ENCODE assay signal across 9 mouse cellular contexts in genomic region chr4:155769496-155769879, GRCm38 (mm10). TPM values are rescaled to one million over a fixed set of nuclear protein-coding genes. Genes with fewer than 3 reads are reported as not detected.
DNase-seq lines count a peak whose midpoint lies in the region; ATAC-seq and TF ChIP-seq lines count a peak whose summit lies in the region.
"Had no signal": no experiment of that assay in that cellular context is flagged by ENCODE, and none has a peak within 500 bp of the region (broad histone marks: within the 10 kb centered on the region; RNA-seq: fewer than 3 reads in every experiment).

No protein-coding gene starts in this region.

- H3K4me1 ChIP-seq in testis, adult 2 months (ENCODE audit: control insufficient read depth, insufficient read depth, low read length), result peaks cover 18% of the 10 kb centered on the region
- 0 out of 4 replicates have a peak, but pooled peaks cover 0 to 4% of the 10 kb centered on the region in 2 experiments for H3K4me1 ChIP-seq in liver, embryonic 14.5 days (replicated peaks; ENCODE audit: control insufficient read depth in 2 of 2, insufficient read depth in 2 of 2, low read length in 1 of 2)

- TF ChIP-seq EP300 in liver, embryonic 14.5 days (IDR thresholded peaks at IDR 0.05; ENCODE audit: low read depth), result no peak

- peak overlapping the region; percentile 63 for H3K27ac ChIP-seq in testis, adult 2 months (ENCODE audit: control insufficient read depth, insufficient read depth, low read depth, low read length)
- no peak overlapping the region for H3K27ac ChIP-seq in liver, embryonic 14.5 days

- peak; percentile 53 for DNase-seq in cerebellum, adult 9-10 months
- no peak for DNase-seq in cerebellum, postnatal 4 days (ENCODE audit: low spot score in 2 of 2)
- DNase-seq in testis, postnatal 14 days (ENCODE audit: low spot score), result no peak
- no peak for DNase-seq in liver, embryonic 14.5 days (ENCODE audit: low read depth in 3 of 3, low spot score in 3 of 3)
- no peak for DNase-seq in spleen, postnatal 10 days (ENCODE audit: low spot score in 2 of 2)
- DNase-seq in frontal cortex, postnatal 36 days (ENCODE audit: low spot score in 2 of 2), result no peak
- DNase-seq in gastrocnemius, postnatal 14 days, result no peak

- intact Hi-C loops in gastrocnemius, postnatal 14 days (cut with DNase I; ENCODE audit: low total_unique reads), result loop anchor here (5.0 kb wide), 1 partner anchor 47 kb away; no protein-coding TSS in a partner anchor

- ATAC-seq in liver, embryonic 14.5 days (ENCODE audit: insufficient read depth), result no peak

- peak overlapping the region; percentile 86 for H3K4me2 ChIP-seq in liver, embryonic 14.5 days (ENCODE audit: low read depth)

- no peak for TF ChIP-seq CTCF in testis, adult 2 months (IDR thresholded peaks at IDR 0.05; ENCODE audit: control insufficient read depth, insufficient read depth, insufficient replicate concordance, low read depth, low read length)
- no peak for TF ChIP-seq CTCF in liver, embryonic 14.5 days (IDR thresholded peaks at IDR 0.05; ENCODE audit: low read depth)

- 53% methylated on average over 5 of the region's 5 CpGs for WGBS in liver, embryonic 14.5 days (ENCODE audit: insufficient replicate concordance)

- H3K36me3 ChIP-seq in testis, adult 2 months (ENCODE audit: control insufficient read depth, insufficient read depth, low read length), result no peaks in the 10 kb centered on the region
- no peaks in the 10 kb centered on the region for H3K36me3 ChIP-seq in liver, embryonic 14.5 days (replicated peaks; ENCODE audit: control insufficient read depth, insufficient read depth, low read depth)

- no peaks in the 10 kb centered on the region for H3K9me3 ChIP-seq in liver, embryonic 14.5 days (ENCODE audit: control insufficient read depth, low read length)

- no peaks in the 10 kb centered on the region for H3K27me3 ChIP-seq in testis, adult 2 months (ENCODE audit: control insufficient read depth, insufficient read depth, low read length)
- peaks cover 14% of the 10 kb centered on the region for H3K27me3 ChIP-seq in liver, embryonic 14.5 days (ENCODE audit: control insufficient read depth, insufficient read depth, low read length)

- peak overlapping the region; percentile 72; the same call in 1 of the 2 replicates for H3K9ac ChIP-seq in liver, embryonic 14.5 days (replicated peaks)

- peak overlapping the region; percentile 80 for H3K4me3 ChIP-seq in testis, adult 2 months (ENCODE audit: control insufficient read depth, low read depth, low read length)
- peak overlapping the region; percentile 55 to 56 for H3K4me3 ChIP-seq in liver, embryonic 14.5 days (ENCODE audit: insufficient read depth in 1 of 2, low read depth in 2 of 2, low read length in 2 of 2)

- no peak for TF ChIP-seq POLR2A in testis, adult 2 months (IDR thresholded peaks at IDR 0.05; ENCODE audit: control insufficient read depth, low read depth, low read length)

RNA-seq across cellular contexts. Expression of gene Vwa1, which starts 5.0 kb away (rescaled TPM):
- polyA plus RNA-seq in testis, adult 2 months (2012; rRNA removed), result 5.5 and 5.6 TPM in 2 replicates
- polyA plus RNA-seq in liver, embryonic 14.5 days (2012; rRNA removed), result 0.13 and 0.15 TPM in 2 replicates
- polyA plus RNA-seq in liver, embryonic 14.5 days (2014; fragmentation: Nextera tagmentation; extraction: Ambion mirVana), result 0.14 and 0.19 TPM in 2 replicates
- 10 to 100 TPM in 1 of 2 experiments, 1 to 10 TPM in 1; 9.0 to 13.8 TPM for total RNA-seq in gastrocnemius, postnatal 14 days (2021)

RNA-seq across cellular contexts. Expression of gene Atad3a, which starts 8.6 kb away (rescaled TPM):
- 18.7 and 23.4 TPM in 2 replicates for polyA plus RNA-seq in testis, adult 2 months (2012; rRNA removed)
- polyA plus RNA-seq in liver, embryonic 14.5 days (2012; rRNA removed), result 28.7 and 41.8 TPM in 2 replicates
- polyA plus RNA-seq in liver, embryonic 14.5 days (2014; fragmentation: Nextera tagmentation; extraction: Ambion mirVana), result 31.2 and 38.7 TPM in 2 replicates
- total RNA-seq in gastrocnemius, postnatal 14 days (2021), result 10 to 100 TPM; 23.9 to 26.1 TPM

RNA-seq across cellular contexts. Expression of gene Tmem88b, which starts 16.2 kb away (rescaled TPM):
- polyA plus RNA-seq in testis, adult 2 months (2012; rRNA removed), result 1.0 TPM in 2 replicates
- polyA plus RNA-seq in liver, embryonic 14.5 days (2012; rRNA removed), result 0.28 and 0.32 TPM in 2 replicates
- polyA plus RNA-seq in liver, embryonic 14.5 days (2014; fragmentation: Nextera tagmentation; extraction: Ambion mirVana), result 0.04 and 0.11 TPM in 2 replicates
- 1 to 10 TPM; 1.3 to 1.4 TPM for total RNA-seq in gastrocnemius, postnatal 14 days (2021)

RNA-seq across cellular contexts. Expression of gene Ankrd65, which starts 20.8 kb away (rescaled TPM):
- 0.08 and 0.27 TPM in 2 replicates for polyA plus RNA-seq in testis, adult 2 months (2012; rRNA removed)
- 0.02 and 0.03 TPM in 2 replicates for polyA plus RNA-seq in liver, embryonic 14.5 days (2012; rRNA removed)
- not detected in 2 replicates for polyA plus RNA-seq in liver, embryonic 14.5 days (2014; fragmentation: Nextera tagmentation; extraction: Ambion mirVana)
- not detected for total RNA-seq in gastrocnemius, postnatal 14 days (2021)
- total RNA-seq: layer of hippocampus, postnatal 25 days had no signal

RNA-seq across cellular contexts. Expression of gene Mrpl20, which starts 33.2 kb away (rescaled TPM):
- polyA plus RNA-seq in testis, adult 2 months (2012; rRNA removed), result 134 and 144 TPM in 2 replicates
- polyA plus RNA-seq in liver, embryonic 14.5 days (2012; rRNA removed), result 41.6 and 62.8 TPM in 2 replicates
- polyA plus RNA-seq in liver, embryonic 14.5 days (2014; fragmentation: Nextera tagmentation; extraction: Ambion mirVana), result 197 and 200 TPM in 2 replicates
- 10 to 100 TPM; 45.4 to 48.3 TPM for total RNA-seq in gastrocnemius, postnatal 14 days (2021)
